Mouse (Mus musculus): ENCODE data around the gene Tctn3. TPM values are rescaled to one million over a fixed set of nuclear protein-coding genes. Genes with fewer than 3 reads are reported as not detected.
A peak's percentile ranks its signal among the peaks of the same experiment; 100 is the strongest.
"Not testable (repeated sequence)": the region's sequence is repeated elsewhere in the genome, so short reads cannot be mapped to it uniquely, and the experiment has no call there.

The Tctn3 gene
- polyA plus RNA-seq, 1 experiment from 2014 or later = 1.3 TPM

DNA sequence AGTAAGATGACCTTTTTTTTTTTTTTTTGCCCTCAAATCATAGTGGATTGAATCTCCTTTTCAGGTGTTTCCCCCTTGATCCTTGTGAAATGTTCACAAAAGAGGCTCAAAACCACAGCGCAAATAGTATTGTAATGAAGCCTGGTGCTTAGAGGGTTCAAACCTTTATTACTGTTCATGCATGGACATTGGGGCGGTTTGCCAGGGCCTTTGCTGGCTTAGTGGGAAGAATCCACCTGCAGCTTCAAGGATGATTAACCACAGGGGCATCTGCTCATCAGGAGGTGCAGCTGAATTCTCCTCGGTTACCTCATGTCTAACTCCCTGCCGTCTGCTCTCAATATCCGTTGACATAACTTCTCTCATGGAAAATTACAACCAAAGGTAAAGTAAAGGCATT is 20.6 kb upstream of the Tctn3 start:
- 71% methylated on average over 5 of the region's 5 CpGs for WGBS (ENCODE audit: insufficient replicate concordance)
- peaks cover 5% of the 10 kb centered on the region for H3K4me1 ChIP-seq (ENCODE audit: control insufficient read depth, low read depth, low read length)
- no peaks in the 10 kb centered on the region for H3K9me3 ChIP-seq (replicated peaks; ENCODE audit: control insufficient read depth, low read length)
- H3K27me3 ChIP-seq (ENCODE audit: control insufficient read depth, insufficient read depth, low read depth, low read length) = no peaks in the 10 kb centered on the region
- no peaks in the 10 kb centered on the region for H3K36me3 ChIP-seq (ENCODE audit: control insufficient read depth, insufficient read depth)
- H3K27ac ChIP-seq (ENCODE audit: low read length) = no peak overlapping the region
- no peak for ATAC-seq (ENCODE audit: low read depth)
- H3K4me2 ChIP-seq (ENCODE audit: low read depth, low read length) = no peak overlapping the region
- H3K4me3 ChIP-seq (ENCODE audit: low read depth, low read length) = no peak overlapping the region
- H3K9ac ChIP-seq (ENCODE audit: low read depth, low read length) = no peak overlapping the region

- H3K27ac ChIP-seq (ENCODE audit: low read length) = no peak overlapping the region
- ATAC-seq (ENCODE audit: low read depth) = no peak
- 53% methylated on average over 3 of the region's 3 CpGs for WGBS (ENCODE audit: insufficient replicate concordance)
- no peaks in the 10 kb centered on the region for H3K27me3 ChIP-seq (ENCODE audit: control insufficient read depth, insufficient read depth, low read depth, low read length)
- no peaks in the 10 kb centered on the region for H3K9me3 ChIP-seq (replicated peaks; ENCODE audit: control insufficient read depth, low read length)
- no peaks in the 10 kb centered on the region for H3K36me3 ChIP-seq (ENCODE audit: control insufficient read depth, insufficient read depth)
- peaks cover 5% of the 10 kb centered on the region for H3K4me1 ChIP-seq (ENCODE audit: control insufficient read depth, low read depth, low read length)
- H3K4me2 ChIP-seq (ENCODE audit: low read depth, low read length) = no peak overlapping the region
- H3K9ac ChIP-seq (ENCODE audit: low read depth, low read length) = no peak overlapping the region
- no peak overlapping the region for H3K4me3 ChIP-seq (ENCODE audit: low read depth, low read length)
Observed at GRCm38 (mm10) chr19:40632193-40632592, 20.2 kb upstream of the Tctn3 start.

DNA sequence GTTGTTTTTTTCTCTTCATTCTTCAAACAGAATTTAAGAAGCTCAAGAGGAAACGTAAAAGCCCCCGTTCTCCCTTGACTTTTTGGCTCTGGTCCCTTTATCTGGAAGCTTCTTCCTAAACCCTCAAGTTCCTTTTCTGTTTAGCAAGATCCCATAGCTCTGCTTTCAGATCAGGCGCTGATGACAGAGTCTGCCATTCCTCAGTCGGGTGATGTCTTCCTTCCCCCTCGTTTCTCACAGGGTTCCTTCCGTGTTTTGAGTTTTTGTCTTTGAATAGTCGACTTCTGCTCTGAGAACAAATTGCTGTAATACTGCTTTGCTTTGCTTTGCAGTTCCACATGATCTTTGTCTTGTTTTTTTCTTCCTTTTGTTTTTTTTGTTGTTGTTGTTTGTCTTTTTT is 18.6 kb upstream of the Tctn3 start:
- ATAC-seq (ENCODE audit: low read depth) = no peak
- 19% methylated on average over 7 of the region's 7 CpGs for WGBS (ENCODE audit: insufficient replicate concordance)

GRCm38 (mm10) chr19:40630096-40630495 is 18.1 kb upstream of the Tctn3 start:
- H3K27ac ChIP-seq (ENCODE audit: low read length) = no peak overlapping the region

More for the DNA sequence above, 18.6 kb upstream of the Tctn3 start:
- no peak overlapping the region for H3K4me3 ChIP-seq (ENCODE audit: low read depth, low read length)
- no peaks in the 10 kb centered on the region for H3K36me3 ChIP-seq (ENCODE audit: control insufficient read depth, insufficient read depth)
- H3K9me3 ChIP-seq (replicated peaks; ENCODE audit: control insufficient read depth, low read length) = no peaks in the 10 kb centered on the region
- H3K4me2 ChIP-seq (ENCODE audit: low read depth, low read length) = no peak overlapping the region
- H3K4me1 ChIP-seq (ENCODE audit: control insufficient read depth, low read depth, low read length) = no peaks in the 10 kb centered on the region
- no peak overlapping the region for H3K9ac ChIP-seq (ENCODE audit: low read depth, low read length)
- H3K27ac ChIP-seq (ENCODE audit: low read length) = peak overlapping the region; percentile 37; the same call in 1 of the 2 replicates
- H3K27me3 ChIP-seq (ENCODE audit: control insufficient read depth, insufficient read depth, low read depth, low read length) = no peaks in the 10 kb centered on the region

GRCm38 (mm10) chr19:40628950-40629349 is 16.9 kb upstream of the Tctn3 start:
- Histone ChIP-seq H3K27me3 (ENCODE audit: control insufficient read depth, insufficient read depth, low read depth, low read length) (no peaks in the 10 kb centered on the region), H3K36me3 (ENCODE audit: control insufficient read depth, insufficient read depth) (no peaks in the 10 kb centered on the region), H3K27ac (ENCODE audit: low read length) (no peak overlapping the region), H3K4me2 (ENCODE audit: low read depth, low read length) (no peak overlapping the region), H3K9ac (ENCODE audit: low read depth, low read length) (no peak overlapping the region), H3K4me1 (ENCODE audit: control insufficient read depth, low read depth, low read length) (no peaks in the 10 kb centered on the region), H3K9me3 (replicated peaks; ENCODE audit: control insufficient read depth, low read length) (no peaks in the 10 kb centered on the region), H3K4me3 (ENCODE audit: low read depth, low read length) (no peak overlapping the region)
- no peak for ATAC-seq (ENCODE audit: low read depth)

More at GRCm38 (mm10) chr19:40630096-40630495, 18.1 kb upstream of the Tctn3 start:
- H3K36me3 ChIP-seq (ENCODE audit: control insufficient read depth, insufficient read depth) = no peaks in the 10 kb centered on the region
- H3K27me3 ChIP-seq (ENCODE audit: control insufficient read depth, insufficient read depth, low read depth, low read length) = no peaks in the 10 kb centered on the region
- H3K9me3 ChIP-seq (replicated peaks; ENCODE audit: control insufficient read depth, low read length) = no peaks in the 10 kb centered on the region
- H3K4me1 ChIP-seq (ENCODE audit: control insufficient read depth, low read depth, low read length) = no peaks in the 10 kb centered on the region
- 59% methylated on average over 3 of the region's 3 CpGs for WGBS (ENCODE audit: insufficient replicate concordance)
- no peak overlapping the region for H3K4me2 ChIP-seq (ENCODE audit: low read depth, low read length)
- no peak for ATAC-seq (ENCODE audit: low read depth)
- H3K9ac ChIP-seq (ENCODE audit: low read depth, low read length) = no peak overlapping the region
- no peak overlapping the region for H3K4me3 ChIP-seq (ENCODE audit: low read depth, low read length)

- Histone ChIP-seq H3K36me3 (ENCODE audit: control insufficient read depth, insufficient read depth) (no peaks in the 10 kb centered on the region), H3K4me2 (ENCODE audit: low read depth, low read length) (no peak overlapping the region), H3K9me3 (replicated peaks; ENCODE audit: control insufficient read depth, low read length) (no peaks in the 10 kb centered on the region), H3K27me3 (ENCODE audit: control insufficient read depth, insufficient read depth, low read depth, low read length) (no peaks in the 10 kb centered on the region), H3K4me3 (ENCODE audit: low read depth, low read length) (no peak overlapping the region), H3K9ac (ENCODE audit: low read depth, low read length) (no peak overlapping the region), H3K27ac (ENCODE audit: low read length) (no peak overlapping the region), H3K4me1 (ENCODE audit: control insufficient read depth, low read depth, low read length) (no peaks in the 10 kb centered on the region)
- 70% methylated on average over 12 of the region's 12 CpGs for WGBS (ENCODE audit: insufficient replicate concordance)
- no peak for ATAC-seq (ENCODE audit: low read depth)
Observed at GRCm38 (mm10) chr19:40625935-40626334, 13.9 kb upstream of the Tctn3 start.

DNA sequence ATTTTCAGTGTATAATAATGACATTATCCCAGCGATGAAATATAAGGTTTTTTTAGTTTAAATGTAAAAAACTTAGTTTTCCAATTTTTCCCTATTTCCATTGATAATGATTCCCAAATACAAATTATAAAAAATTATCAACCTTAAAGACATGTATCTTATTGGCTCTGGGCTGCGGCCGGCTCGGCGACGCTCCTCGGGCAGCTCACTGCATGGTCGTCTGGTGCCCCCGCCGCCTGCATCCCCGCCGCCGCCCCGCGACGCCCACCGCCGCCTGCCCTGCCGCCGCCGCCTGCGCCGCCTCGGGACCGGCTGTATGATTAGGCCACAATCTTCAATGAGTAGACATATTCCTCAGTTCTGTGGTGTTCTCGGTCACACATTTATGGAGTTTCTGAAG is 9.6 kb upstream of the Tctn3 start:
- not testable (repeated sequence) for H3K9me3 ChIP-seq (replicated peaks; ENCODE audit: control insufficient read depth, low read length); H3K4me2 ChIP-seq (ENCODE audit: low read depth, low read length); H3K4me1 ChIP-seq (ENCODE audit: control insufficient read depth, low read depth, low read length); H3K27ac ChIP-seq (ENCODE audit: low read length); H3K4me3 ChIP-seq (ENCODE audit: low read depth, low read length); H3K9ac ChIP-seq (ENCODE audit: low read depth, low read length); H3K36me3 ChIP-seq (ENCODE audit: control insufficient read depth, insufficient read depth); H3K27me3 ChIP-seq (ENCODE audit: control insufficient read depth, insufficient read depth, low read depth, low read length)
- ATAC-seq (ENCODE audit: low read depth) = peak; percentile 64; the same call in 1 of the 2 replicates
- WGBS (ENCODE audit: insufficient replicate concordance) = 61% methylated on average over 8 of the region's 26 CpGs

- Histone ChIP-seq H3K4me1 (ENCODE audit: control insufficient read depth, low read depth, low read length) (peaks cover 5% of the 10 kb centered on the region), H3K4me2 (ENCODE audit: low read depth, low read length) (no peak overlapping the region), H3K9me3 (replicated peaks; ENCODE audit: control insufficient read depth, low read length) (no peaks in the 10 kb centered on the region), H3K36me3 (ENCODE audit: control insufficient read depth, insufficient read depth) (no peaks in the 10 kb centered on the region), H3K27ac (ENCODE audit: low read length) (no peak overlapping the region), H3K4me3 (ENCODE audit: low read depth, low read length) (no peak overlapping the region), H3K9ac (ENCODE audit: low read depth, low read length) (no peak overlapping the region), H3K27me3 (ENCODE audit: control insufficient read depth, insufficient read depth, low read depth, low read length) (no peaks in the 10 kb centered on the region)
- no peak for ATAC-seq (ENCODE audit: low read depth)
- WGBS (ENCODE audit: insufficient replicate concordance) = 61% methylated on average over 7 of the region's 7 CpGs
Observed at GRCm38 (mm10) chr19:40616021-40616420, 4.0 kb upstream of the Tctn3 start.

- no peak overlapping the region for H3K4me3 ChIP-seq (ENCODE audit: low read depth, low read length)
- no peaks in the 10 kb centered on the region for H3K27me3 ChIP-seq (ENCODE audit: control insufficient read depth, insufficient read depth, low read depth, low read length)
- no peak overlapping the region for H3K27ac ChIP-seq (ENCODE audit: low read length)
- H3K9me3 ChIP-seq (replicated peaks; ENCODE audit: control insufficient read depth, low read length) = no peaks in the 10 kb centered on the region
- H3K4me1 ChIP-seq (ENCODE audit: control insufficient read depth, low read depth, low read length) = peaks cover 5% of the 10 kb centered on the region
- WGBS (ENCODE audit: insufficient replicate concordance) = 59% methylated on average over 7 of the region's 7 CpGs
- H3K4me2 ChIP-seq (ENCODE audit: low read depth, low read length) = no peak overlapping the region
- H3K9ac ChIP-seq (ENCODE audit: low read depth, low read length) = no peak overlapping the region
- no peaks in the 10 kb centered on the region for H3K36me3 ChIP-seq (ENCODE audit: control insufficient read depth, insufficient read depth)
- no peak for ATAC-seq (ENCODE audit: low read depth)
Observed at GRCm38 (mm10) chr19:40614811-40615210, 2.8 kb upstream of the Tctn3 start.
